Mouse (Mus musculus): ENCODE results near the gene Rims1. TPM values are rescaled to one million over a fixed set of nuclear protein-coding genes. Genes with fewer than 3 reads are reported as not detected.

The Rims1 gene
- polyA plus RNA-seq, 1 experiment from 2014 or later, result 0.24 TPM

- no peak overlapping the region for H3K27ac ChIP-seq
- no peaks in the 10 kb centered on the region for H3K9me3 ChIP-seq (replicated peaks)
- 64% methylated on average over 5 of the region's 5 CpGs for WGBS (ENCODE audit: insufficient replicate concordance)
- H3K27me3 ChIP-seq (replicated peaks), result no peaks in the 10 kb centered on the region
- no peak for ATAC-seq
- H3K9ac ChIP-seq, result no peak overlapping the region
- no peak overlapping the region for H3K4me2 ChIP-seq
- H3K36me3 ChIP-seq, result no peaks in the 10 kb centered on the region
- H3K4me1 ChIP-seq, result no peaks in the 10 kb centered on the region
- no peak overlapping the region for H3K4me3 ChIP-seq
Observed at GRCm38 (mm10) chr1:22762780-22763179, 43.0 kb downstream of the Rims1 start.

GRCm38 (mm10) chr1:22750536-22750935, 55.3 kb downstream of the Rims1 start:
- Histone ChIP-seq H3K4me1 (no peaks in the 10 kb centered on the region), H3K4me2 (no peak overlapping the region), H3K27ac (no peak overlapping the region), H3K4me3 (no peak overlapping the region), H3K9ac (no peak overlapping the region), H3K9me3 (replicated peaks) (no peaks in the 10 kb centered on the region), H3K27me3 (replicated peaks) (no peaks in the 10 kb centered on the region), H3K36me3 (no peaks in the 10 kb centered on the region)
- 47% methylated on average over 2 of the region's 2 CpGs for WGBS (ENCODE audit: insufficient replicate concordance)
- no peak for ATAC-seq

GRCm38 (mm10) chr1:22744655-22745054, 61.1 kb downstream of the Rims1 start:
- H3K4me2 ChIP-seq, result no peak overlapping the region
- no peak overlapping the region for H3K4me3 ChIP-seq
- no peak overlapping the region for H3K9ac ChIP-seq
- no peaks in the 10 kb centered on the region for H3K4me1 ChIP-seq
- ATAC-seq, result no peak
- 64% methylated on average over 5 of the region's 5 CpGs for WGBS (ENCODE audit: insufficient replicate concordance)
- H3K27me3 ChIP-seq (replicated peaks), result no peaks in the 10 kb centered on the region
- H3K27ac ChIP-seq, result no peak overlapping the region
- H3K9me3 ChIP-seq (replicated peaks), result no peaks in the 10 kb centered on the region
- no peaks in the 10 kb centered on the region for H3K36me3 ChIP-seq

- 76% methylated on average over 6 of the region's 6 CpGs for WGBS (ENCODE audit: insufficient replicate concordance)
- no peak for ATAC-seq
- H3K4me1 ChIP-seq, result no peaks in the 10 kb centered on the region
- no peak overlapping the region for H3K4me2 ChIP-seq
- no peaks in the 10 kb centered on the region for H3K27me3 ChIP-seq (replicated peaks)
- no peak overlapping the region for H3K9ac ChIP-seq
- H3K9me3 ChIP-seq (replicated peaks), result no peaks in the 10 kb centered on the region
- H3K36me3 ChIP-seq, result no peaks in the 10 kb centered on the region
- no peak overlapping the region for H3K4me3 ChIP-seq
- no peak overlapping the region for H3K27ac ChIP-seq
Observed at GRCm38 (mm10) chr1:22737491-22737890, 68.3 kb downstream of the Rims1 start.

- no peaks in the 10 kb centered on the region for H3K36me3 ChIP-seq
- H3K4me1 ChIP-seq, result no peaks in the 10 kb centered on the region
- H3K4me3 ChIP-seq, result no peak overlapping the region
- no peak overlapping the region for H3K9ac ChIP-seq
- ATAC-seq, result no peak
- no peak overlapping the region for H3K27ac ChIP-seq
- H3K27me3 ChIP-seq (replicated peaks), result no peaks in the 10 kb centered on the region
- H3K4me2 ChIP-seq, result no peak overlapping the region
- WGBS (ENCODE audit: insufficient replicate concordance), result 81% methylated on average over 2 of the region's 2 CpGs
- H3K9me3 ChIP-seq (replicated peaks), result no peaks in the 10 kb centered on the region
Observed at GRCm38 (mm10) chr1:22734429-22734828, 71.4 kb downstream of the Rims1 start.

GRCm38 (mm10) chr1:22733281-22733680, 72.5 kb downstream of the Rims1 start:
- H3K4me1 ChIP-seq, result no peaks in the 10 kb centered on the region
- H3K4me3 ChIP-seq, result no peak overlapping the region
- no peaks in the 10 kb centered on the region for H3K36me3 ChIP-seq
- H3K27me3 ChIP-seq (replicated peaks), result no peaks in the 10 kb centered on the region
- no peak for ATAC-seq
- no peak overlapping the region for H3K9ac ChIP-seq
- H3K4me2 ChIP-seq, result no peak overlapping the region
- no peaks in the 10 kb centered on the region for H3K9me3 ChIP-seq (replicated peaks)
- H3K27ac ChIP-seq, result no peak overlapping the region
- 58% methylated on average over 1 of the region's 1 CpGs for WGBS (ENCODE audit: insufficient replicate concordance)

GRCm38 (mm10) chr1:22728207-22728606, 77.6 kb downstream of the Rims1 start:
- H3K27ac ChIP-seq, result no peak overlapping the region
- WGBS (ENCODE audit: insufficient replicate concordance), result 56% methylated on average over 4 of the region's 4 CpGs
- H3K36me3 ChIP-seq, result no peaks in the 10 kb centered on the region
- no peak overlapping the region for H3K9ac ChIP-seq
- H3K4me3 ChIP-seq, result no peak overlapping the region
- ATAC-seq, result no peak
- no peaks in the 10 kb centered on the region for H3K9me3 ChIP-seq (replicated peaks)
- H3K4me1 ChIP-seq, result no peaks in the 10 kb centered on the region
- no peaks in the 10 kb centered on the region for H3K27me3 ChIP-seq (replicated peaks)
- H3K4me2 ChIP-seq, result no peak overlapping the region

- H3K4me2 ChIP-seq, result no peak overlapping the region
- no peaks in the 10 kb centered on the region for H3K36me3 ChIP-seq
- H3K4me3 ChIP-seq, result no peak overlapping the region
- no peaks in the 10 kb centered on the region for H3K4me1 ChIP-seq
- H3K9me3 ChIP-seq (replicated peaks), result no peaks in the 10 kb centered on the region
- no peak overlapping the region for H3K27ac ChIP-seq
- no peaks in the 10 kb centered on the region for H3K27me3 ChIP-seq (replicated peaks)
- H3K9ac ChIP-seq, result no peak overlapping the region
- no peak for ATAC-seq
Observed at GRCm38 (mm10) chr1:22721706-22722105, 84.1 kb downstream of the Rims1 start.

GRCm38 (mm10) chr1:22720714-22721113, 85.1 kb downstream of the Rims1 start:
- Histone ChIP-seq H3K9ac (no peak overlapping the region), H3K9me3 (replicated peaks) (no peaks in the 10 kb centered on the region), H3K4me3 (no peak overlapping the region), H3K27ac (no peak overlapping the region), H3K4me1 (no peaks in the 10 kb centered on the region), H3K27me3 (replicated peaks) (no peaks in the 10 kb centered on the region), H3K36me3 (no peaks in the 10 kb centered on the region), H3K4me2 (no peak overlapping the region)
- no peak for ATAC-seq
- WGBS (ENCODE audit: insufficient replicate concordance), result 48% methylated on average over 2 of the region's 2 CpGs

- Histone ChIP-seq H3K36me3 (no peaks in the 10 kb centered on the region), H3K4me2 (no peak overlapping the region), H3K4me1 (no peaks in the 10 kb centered on the region), H3K27me3 (replicated peaks) (no peaks in the 10 kb centered on the region), H3K27ac (no peak overlapping the region), H3K9ac (no peak overlapping the region), H3K4me3 (no peak overlapping the region), H3K9me3 (replicated peaks) (no peaks in the 10 kb centered on the region)
- 41% methylated on average over 2 of the region's 2 CpGs for WGBS (ENCODE audit: insufficient replicate concordance)
- no peak for ATAC-seq
Observed at GRCm38 (mm10) chr1:22709461-22709860, 96.3 kb downstream of the Rims1 start.

- Histone ChIP-seq H3K36me3 (no peaks in the 10 kb centered on the region), H3K4me1 (no peaks in the 10 kb centered on the region), H3K4me3 (no peak overlapping the region), H3K27ac (no peak overlapping the region), H3K4me2 (no peak overlapping the region), H3K9ac (no peak overlapping the region), H3K9me3 (replicated peaks) (no peaks in the 10 kb centered on the region), H3K27me3 (replicated peaks) (no peaks in the 10 kb centered on the region)
- WGBS (ENCODE audit: insufficient replicate concordance), result 43% methylated on average over 1 of the region's 1 CpGs
- ATAC-seq, result no peak
Observed at GRCm38 (mm10) chr1:22695046-22695445, 110.7 kb downstream of the Rims1 start.

- no peak overlapping the region for H3K9ac ChIP-seq
- no peak overlapping the region for H3K4me2 ChIP-seq
- no peak overlapping the region for H3K4me3 ChIP-seq
- no peaks in the 10 kb centered on the region for H3K4me1 ChIP-seq
- no peak overlapping the region for H3K27ac ChIP-seq
- WGBS (ENCODE audit: insufficient replicate concordance), result 54% methylated on average over 2 of the region's 2 CpGs
- H3K27me3 ChIP-seq (replicated peaks), result no peaks in the 10 kb centered on the region
- H3K36me3 ChIP-seq, result no peaks in the 10 kb centered on the region
- no peaks in the 10 kb centered on the region for H3K9me3 ChIP-seq (replicated peaks)
- no peak for ATAC-seq
Observed at GRCm38 (mm10) chr1:22694514-22694913, 111.3 kb downstream of the Rims1 start.

- H3K4me3 ChIP-seq, result no peak overlapping the region
- ATAC-seq, result no peak
- no peak overlapping the region for H3K9ac ChIP-seq
- H3K9me3 ChIP-seq (replicated peaks), result no peaks in the 10 kb centered on the region
- WGBS (ENCODE audit: insufficient replicate concordance), result 71% methylated on average over 4 of the region's 4 CpGs
- H3K27ac ChIP-seq, result no peak overlapping the region
- H3K4me1 ChIP-seq, result no peaks in the 10 kb centered on the region
- no peak overlapping the region for H3K4me2 ChIP-seq
- no peaks in the 10 kb centered on the region for H3K36me3 ChIP-seq
- no peaks in the 10 kb centered on the region for H3K27me3 ChIP-seq (replicated peaks)
Observed at GRCm38 (mm10) chr1:22683455-22683854, 122.3 kb downstream of the Rims1 start.
